Comparison of ENCODE assay signal across 16 mouse cellular contexts in the genomic region with DNA sequence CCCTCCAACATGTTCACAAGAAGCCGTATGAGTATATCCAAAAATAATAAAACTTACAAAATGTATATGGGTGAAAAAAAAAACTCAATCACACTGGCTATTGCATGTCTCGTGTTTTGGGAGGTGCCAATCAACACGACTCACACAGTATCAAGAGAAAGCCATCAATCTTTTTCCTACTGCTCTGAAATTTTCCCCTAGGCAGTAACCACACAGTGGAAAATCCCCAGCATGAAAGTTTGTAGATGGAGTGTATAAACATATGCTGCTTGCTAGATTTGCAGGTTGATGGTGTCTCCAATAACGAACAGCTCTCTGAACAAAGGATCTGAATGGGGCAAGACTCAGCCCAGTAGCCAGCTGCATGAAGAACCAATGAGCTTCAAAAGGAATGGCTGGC. TPM values are rescaled to one million over a fixed set of nuclear protein-coding genes. Genes with fewer than 3 reads are reported as not detected.
"Had no signal": no experiment of that assay in that cellular context is flagged by ENCODE, and none has a peak within 500 bp of the region (broad histone marks: within the 10 kb centered on the region; RNA-seq: fewer than 3 reads in every experiment).

No protein-coding gene starts in this region.

- H3K4me3 ChIP-seq: midbrain, embryonic 10.5 days; midbrain, embryonic 12.5 days; neural tube, embryonic 12.5 days; stomach, embryonic 15.5 days had no signal

- H3K27me3 ChIP-seq: midbrain, embryonic 12.5 days; neural tube, embryonic 12.5 days; stomach, embryonic 15.5 days had no signal

- H3K9me3 ChIP-seq: midbrain, embryonic 10.5 days; midbrain, embryonic 12.5 days; neural tube, embryonic 12.5 days; stomach, embryonic 15.5 days had no signal

- H3K36me3 ChIP-seq: midbrain, embryonic 10.5 days; midbrain, embryonic 12.5 days; neural tube, embryonic 12.5 days; stomach, embryonic 15.5 days had no signal

- H3K4me1 ChIP-seq: midbrain, embryonic 10.5 days; midbrain, embryonic 12.5 days; neural tube, embryonic 12.5 days; stomach, embryonic 15.5 days had no signal

- ATAC-seq: midbrain, embryonic 16.5 days had no signal

- H3K4me2 ChIP-seq: lung, embryonic 14.5 days; midbrain, embryonic 12.5 days; neural tube, embryonic 12.5 days; stomach, embryonic 15.5 days had no signal

- DNase-seq: lung, adult 18-20 months; lung, embryonic 14.5 days; lung, postnatal 10 days; lung, postnatal 4 days; midbrain, embryonic 14.5 days; right cerebral cortex, postnatal 14 days; thymus, adult 2 months; thymus, postnatal 25 days; thymus, postnatal 4 days had no signal

- H3K27ac ChIP-seq: midbrain, embryonic 10.5 days; midbrain, embryonic 12.5 days; neural tube, embryonic 12.5 days; stomach, embryonic 15.5 days; stomach, postnatal 0 days had no signal

- H3K9ac ChIP-seq: lung, embryonic 14.5 days; midbrain, embryonic 12.5 days; neural tube, embryonic 12.5 days; stomach, embryonic 15.5 days had no signal

RNA-seq across cellular contexts. Expression of a gene that starts 16.9 kb away (rescaled TPM):
- polyA plus RNA-seq: testis, adult 2 months had no signal
